Mouse (Mus musculus) lung, postnatal 14 days (tissue): ENCODE data around the gene B430305J03Rik.

ENCODE experiments used
- DNase-seq: peaks from one replicate; pipeline ENCODE4 v3.0.0; 2021

The B430305J03Rik gene

GRCm38 (mm10) chr3:61365779-61366373 is at the start of gene B430305J03Rik:
TSS of gene B430305J03Rik (minus strand) at chr3:61365951.
- peak; percentile 12 for DNase-seq

GRCm38 (mm10) chr3:61409683-61410082 is 43.9 kb upstream of the B430305J03Rik start:
- DNase-seq = peak; percentile 6

- no peak for DNase-seq
Measured at GRCm38 (mm10) chr3:61406921-61407320, 41.2 kb upstream of the B430305J03Rik start.

- DNase-seq = no peak
Measured at GRCm38 (mm10) chr3:61400823-61401387, 35.2 kb upstream of the B430305J03Rik start.

- DNase-seq = no peak
Measured at GRCm38 (mm10) chr3:61396728-61397127, 31.0 kb upstream of the B430305J03Rik start.

GRCm38 (mm10) chr3:61395382-61395781 is 29.6 kb upstream of the B430305J03Rik start:
- no peak for DNase-seq

GRCm38 (mm10) chr3:61393520-61393919 is 27.8 kb upstream of the B430305J03Rik start:
- DNase-seq = no peak

GRCm38 (mm10) chr3:61392881-61393280 is 27.1 kb upstream of the B430305J03Rik start:
- no peak for DNase-seq

- DNase-seq = no peak
Measured at GRCm38 (mm10) chr3:61391564-61391963, 25.8 kb upstream of the B430305J03Rik start.

- DNase-seq = no peak
Measured at GRCm38 (mm10) chr3:61386368-61386767, 20.6 kb upstream of the B430305J03Rik start.

GRCm38 (mm10) chr3:61376001-61376400 is 10.2 kb upstream of the B430305J03Rik start:
- DNase-seq = no peak

- DNase-seq = peak; percentile 10
Measured at GRCm38 (mm10) chr3:61368446-61368845, 2.7 kb upstream of the B430305J03Rik start.

- DNase-seq = peak; percentile 36
Measured at GRCm38 (mm10) chr3:61364978-61365778, 573 bp downstream of the B430305J03Rik start.

- no peak for DNase-seq
Measured at GRCm38 (mm10) chr3:61364661-61364977, 1.1 kb downstream of the B430305J03Rik start.

GRCm38 (mm10) chr3:61363989-61364660 is 1.6 kb downstream of the B430305J03Rik start:
- peak; percentile 97 for DNase-seq

GRCm38 (mm10) chr3:61363161-61363988 is 2.4 kb downstream of the B430305J03Rik start:
- DNase-seq = peak; percentile 87

- DNase-seq = peak; percentile 26
Measured at GRCm38 (mm10) chr3:61362821-61363160, 3.0 kb downstream of the B430305J03Rik start.

GRCm38 (mm10) chr3:61361338-61361737 is 4.4 kb downstream of the B430305J03Rik start, which contains the start of gene Rap2b:
TSS of gene Rap2b (plus strand) at chr3:61361638.
- no peak for DNase-seq

GRCm38 (mm10) chr3:61358756-61359293 is 6.9 kb downstream of the B430305J03Rik start:
- DNase-seq = no peak

GRCm38 (mm10) chr3:61358107-61358506 is 7.6 kb downstream of the B430305J03Rik start:
- peak; percentile 8 for DNase-seq

GRCm38 (mm10) chr3:61355464-61355863 is 10.3 kb downstream of the B430305J03Rik start:
- DNase-seq = no peak

- DNase-seq = no peak
Measured at GRCm38 (mm10) chr3:61349433-61349832, 16.3 kb downstream of the B430305J03Rik start.
